Comparison of ENCODE assay signal across 16 mouse cellular contexts in the genomic region with DNA sequence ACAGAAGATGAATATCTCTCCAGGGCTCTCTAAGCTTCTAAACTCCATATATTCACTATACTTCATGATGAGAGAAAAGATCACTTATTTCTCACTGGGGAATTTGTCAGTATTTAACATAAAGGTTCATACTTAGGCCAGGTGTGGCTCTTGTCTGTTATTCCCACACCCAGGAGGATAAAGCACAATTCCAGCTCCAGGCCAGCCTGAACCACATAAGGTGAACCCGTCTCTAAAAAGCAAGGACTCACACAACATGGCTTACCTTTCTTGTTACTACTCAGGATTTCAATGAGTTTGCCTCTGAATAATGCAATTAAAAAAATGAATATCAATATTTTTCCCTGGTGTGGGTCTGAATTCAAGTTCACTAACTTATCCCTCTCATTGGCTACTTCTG.
"Had no signal": no experiment of that assay in that cellular context is flagged by ENCODE, and none has a peak within 500 bp of the region (broad histone marks: within the 10 kb centered on the region; RNA-seq: fewer than 3 reads in every experiment).

No protein-coding gene starts in this region.

- H3K36me3 ChIP-seq: neural tube, embryonic 13.5 days; neural tube, embryonic 15.5 days; stomach, embryonic 15.5 days had no signal

- H3K4me1 ChIP-seq: neural tube, embryonic 13.5 days; neural tube, embryonic 15.5 days; stomach, embryonic 15.5 days had no signal

- H3K4me2 ChIP-seq: neural tube, embryonic 13.5 days; neural tube, embryonic 15.5 days; stomach, embryonic 15.5 days had no signal

- DNase-seq: retina, postnatal 1 day; right cerebral cortex, adult 18-20 months; right cerebral cortex, postnatal 14 days; right cerebral cortex, postnatal 25 days; right cerebral cortex, postnatal 4 days; spleen, adult 18-20 months; thymus, adult 18-20 months; thymus, adult 2 months; thymus, postnatal 14 days; thymus, postnatal 25 days; thymus, postnatal 36 days; thymus, postnatal 4 days had no signal

- H3K4me3 ChIP-seq: neural tube, embryonic 13.5 days; neural tube, embryonic 15.5 days; stomach, embryonic 15.5 days had no signal

- H3K9me3 ChIP-seq: neural tube, embryonic 13.5 days; neural tube, embryonic 15.5 days; stomach, embryonic 15.5 days had no signal

- H3K9ac ChIP-seq: neural tube, embryonic 13.5 days; neural tube, embryonic 15.5 days; stomach, embryonic 15.5 days had no signal

- H3K27me3 ChIP-seq: neural tube, embryonic 13.5 days; neural tube, embryonic 15.5 days; stomach, embryonic 15.5 days had no signal

- H3K27ac ChIP-seq: neural tube, embryonic 13.5 days; neural tube, embryonic 15.5 days; stomach, embryonic 15.5 days; stomach, postnatal 0 days had no signal
